Mouse (Mus musculus): ENCODE data around the gene Tec. TPM values are rescaled to one million over a fixed set of nuclear protein-coding genes. Genes with fewer than 3 reads are reported as not detected.
A peak's percentile ranks its signal among the peaks of the same experiment; 100 is the strongest.

The Tec gene
- polyA plus RNA-seq, 1 experiment from 2014 or later, result 9.5 TPM

GRCm38 (mm10) chr5:72860899-72861298 lies 7.4 kb downstream of the Tec start:
- Histone ChIP-seq H3K4me2 (replicated peaks; ENCODE audit: low read depth) (no peak overlapping the region), H3K27ac (replicated peaks) (no peak overlapping the region), H3K36me3 (ENCODE audit: control insufficient read depth, insufficient read depth, low read length) (no peaks in the 10 kb centered on the region), H3K9me3 (ENCODE audit: control insufficient read depth, low read length) (no peaks in the 10 kb centered on the region), H3K9ac (ENCODE audit: low read length) (no peak overlapping the region), H3K4me1 (replicated peaks; ENCODE audit: control insufficient read depth, insufficient read depth) (0 out of 2 replicates have a peak, but pooled peaks cover under 1% of the 10 kb centered on the region), H3K27me3 (ENCODE audit: control insufficient read depth, insufficient read depth, low read length) (no peaks in the 10 kb centered on the region), H3K4me3 (ENCODE audit: low read depth, low read length) (no peak overlapping the region)
- WGBS, result 68% methylated on average over 8 of the region's 8 CpGs
- DNase-seq (ENCODE audit: low spot score), result no peak
- TF ChIP-seq EP300 (optimal IDR thresholded peaks at IDR 0.05) (no peak), CTCF (IDR thresholded peaks at IDR 0.05; ENCODE audit: low read depth) (no peak)
- ATAC-seq (ENCODE audit: low FRiP score, low TSS enrichment), result no peak

GRCm38 (mm10) chr5:72858306-72858705 lies 10.0 kb downstream of the Tec start:
- TF ChIP-seq CTCF (IDR thresholded peaks at IDR 0.05; ENCODE audit: low read depth) (no peak), EP300 (optimal IDR thresholded peaks at IDR 0.05) (no peak)

GRCm38 (mm10) chr5:72857756-72858155 lies 10.5 kb downstream of the Tec start:
- H3K4me1 ChIP-seq (replicated peaks; ENCODE audit: control insufficient read depth, insufficient read depth), result 0 out of 2 replicates have a peak, but pooled peaks cover 6% of the 10 kb centered on the region
- H3K4me3 ChIP-seq (ENCODE audit: low read depth, low read length), result no peak overlapping the region
- no peak overlapping the region for H3K27ac ChIP-seq (replicated peaks)
- no peaks in the 10 kb centered on the region for H3K27me3 ChIP-seq (ENCODE audit: control insufficient read depth, insufficient read depth, low read length)
- WGBS, result 54% methylated on average over 4 of the region's 4 CpGs
- no peak for TF ChIP-seq EP300 (optimal IDR thresholded peaks at IDR 0.05)
- no peak for TF ChIP-seq CTCF (IDR thresholded peaks at IDR 0.05; ENCODE audit: low read depth)
- H3K9ac ChIP-seq (ENCODE audit: low read length), result no peak overlapping the region
- DNase-seq (ENCODE audit: low spot score) (no peak), ATAC-seq (ENCODE audit: low FRiP score, low TSS enrichment) (peak; percentile 72)
- no peaks in the 10 kb centered on the region for H3K36me3 ChIP-seq (ENCODE audit: control insufficient read depth, insufficient read depth, low read length)
- no peaks in the 10 kb centered on the region for H3K9me3 ChIP-seq (ENCODE audit: control insufficient read depth, low read length)
- H3K4me2 ChIP-seq (replicated peaks; ENCODE audit: low read depth), result no peak overlapping the region

More at GRCm38 (mm10) chr5:72858306-72858705, 10.0 kb downstream of the Tec start:
- Histone ChIP-seq H3K4me1 (replicated peaks; ENCODE audit: control insufficient read depth, insufficient read depth) (0 out of 2 replicates have a peak, but pooled peaks cover 6% of the 10 kb centered on the region), H3K4me2 (replicated peaks; ENCODE audit: low read depth) (no peak overlapping the region), H3K36me3 (ENCODE audit: control insufficient read depth, insufficient read depth, low read length) (no peaks in the 10 kb centered on the region), H3K4me3 (ENCODE audit: low read depth, low read length) (no peak overlapping the region), H3K27me3 (ENCODE audit: control insufficient read depth, insufficient read depth, low read length) (no peaks in the 10 kb centered on the region), H3K9ac (ENCODE audit: low read length) (no peak overlapping the region), H3K9me3 (ENCODE audit: control insufficient read depth, low read length) (no peaks in the 10 kb centered on the region), H3K27ac (replicated peaks) (no peak overlapping the region)
- no peak for DNase-seq (ENCODE audit: low spot score)
- ATAC-seq (ENCODE audit: low FRiP score, low TSS enrichment), result no peak
- 91% methylated on average over 12 of the region's 12 CpGs for WGBS

- no peak for DNase-seq (ENCODE audit: low spot score)
Observed at GRCm38 (mm10) chr5:72856255-72856878, 11.9 kb downstream of the Tec start.

GRCm38 (mm10) chr5:72855685-72856124 lies 12.6 kb downstream of the Tec start:
- Histone ChIP-seq H3K9me3 (ENCODE audit: control insufficient read depth, low read length) (no peaks in the 10 kb centered on the region), H3K27me3 (ENCODE audit: control insufficient read depth, insufficient read depth, low read length) (no peaks in the 10 kb centered on the region), H3K4me2 (replicated peaks; ENCODE audit: low read depth) (no peak overlapping the region), H3K9ac (ENCODE audit: low read length) (no peak overlapping the region), H3K4me1 (replicated peaks; ENCODE audit: control insufficient read depth, insufficient read depth) (0 out of 2 replicates have a peak, but pooled peaks cover 6% of the 10 kb centered on the region), H3K4me3 (ENCODE audit: low read depth, low read length) (no peak overlapping the region), H3K27ac (replicated peaks) (peak overlapping the region; percentile 71), H3K36me3 (ENCODE audit: control insufficient read depth, insufficient read depth, low read length) (no peaks in the 10 kb centered on the region)
- DNase-seq (ENCODE audit: low spot score), result peak; percentile 71
- ATAC-seq (ENCODE audit: low FRiP score, low TSS enrichment), result peak; percentile 77
- TF ChIP-seq EP300 (optimal IDR thresholded peaks at IDR 0.05) (no peak), CTCF (IDR thresholded peaks at IDR 0.05; ENCODE audit: low read depth) (no peak)
- WGBS, result 3% methylated on average over 3 of the region's 3 CpGs

More at GRCm38 (mm10) chr5:72856255-72856878, 11.9 kb downstream of the Tec start:
- Histone ChIP-seq H3K4me2 (replicated peaks; ENCODE audit: low read depth) (no peak overlapping the region), H3K9me3 (ENCODE audit: control insufficient read depth, low read length) (no peaks in the 10 kb centered on the region), H3K9ac (ENCODE audit: low read length) (no peak overlapping the region), H3K36me3 (ENCODE audit: control insufficient read depth, insufficient read depth, low read length) (no peaks in the 10 kb centered on the region), H3K4me1 (replicated peaks; ENCODE audit: control insufficient read depth, insufficient read depth) (0 out of 2 replicates have a peak, but pooled peaks cover 6% of the 10 kb centered on the region), H3K27ac (replicated peaks) (peak overlapping the region; percentile 71; the same call in 1 of the 2 replicates), H3K4me3 (ENCODE audit: low read depth, low read length) (no peak overlapping the region), H3K27me3 (ENCODE audit: control insufficient read depth, insufficient read depth, low read length) (no peaks in the 10 kb centered on the region)
- no peak for TF ChIP-seq EP300 (optimal IDR thresholded peaks at IDR 0.05)
- TF ChIP-seq CTCF (IDR thresholded peaks at IDR 0.05; ENCODE audit: low read depth), result no peak
- 68% methylated on average over 8 of the region's 8 CpGs for WGBS
- ATAC-seq (ENCODE audit: low FRiP score, low TSS enrichment), result no peak

Measured in stomach, postnatal 0 days (tissue).